Mouse (Mus musculus) bone marrow, adult 2 months (tissue): ENCODE results near the gene Stbd1. TPM values are rescaled to one million over a fixed set of nuclear protein-coding genes. Genes with fewer than 3 reads are reported as not detected.

ENCODE experiments used
- H3K27ac ChIP-seq: fragments of 200-500 bp; 2 replicates; pipeline ENCODE4 v1.5.1; 2012; ENCODE audit warnings: low read depth, mild to moderate bottlenecking, control low read depth, inconsistent platforms, low read length; ENCODE audit not compliant: control insufficient read depth, poor library complexity, insufficient read depth
- H3K4me1 ChIP-seq: fragments of 200-500 bp; 2 replicates; pipeline ENCODE4 v1.6.1; 2011; ENCODE audit warnings: low read length; ENCODE audit not compliant: control insufficient read depth, insufficient read depth
- H3K4me3 ChIP-seq: fragments of 200-500 bp; replicated peaks from 2 replicates; pipeline ENCODE3; 2011; ENCODE audit warnings: mild to moderate bottlenecking, low read depth, low read length, control low read depth; ENCODE audit not compliant: control insufficient read depth
- CTCF ChIP-seq: fragments of 200-500 bp; IDR thresholded peaks from 2 replicates; pipeline ENCODE4 v1.5.1; 2011; ENCODE audit warnings: low read length, control low read depth; ENCODE audit not compliant: control insufficient read depth, insufficient read depth
- POLR2A ChIP-seq: fragments of 200-500 bp; IDR thresholded peaks from 2 replicates; pipeline ENCODE4 v1.6.1; 2011; ENCODE audit warnings: low read depth, mild to moderate bottlenecking, control low read depth, low read length, borderline replicate concordance; ENCODE audit not compliant: control insufficient read depth
- WGBS: fragments of 180-500 bp; shearing (Covaris S2); methylation state at CpG from one replicate; pipeline ENCODE4 v1.1.7; 2018; 5-methylcytosine and 5-hydroxymethylcytosine counted together
- polyA plus RNA-seq: library from polyadenylated mRNA; stranded (reverse); fragments of >200 nt; gene quantifications from 2 replicates; pipeline ENCODE4 v1.2.4, GENCODE M21; 2011; ENCODE audit warnings: low replicate concordance; ENCODE audit not compliant: missing spikeins, insufficient read depth, insufficient read length

Gene Stbd1
- polyA plus RNA-seq, 1 experiment, result 2.0 TPM

GRCm38 (mm10) chr5:92612756-92613155, 9.9 kb downstream of the Stbd1 start:
- Histone ChIP-seq H3K27ac (no peak overlapping the region), H3K4me3 (no peak overlapping the region), H3K4me1 (no peaks in the 10 kb centered on the region)
- no peak for TF ChIP-seq CTCF
- 85% methylated on average over 4 of the region's 4 CpGs for WGBS

- TF ChIP-seq POLR2A, result no peak
- no peak for TF ChIP-seq CTCF
- Histone ChIP-seq H3K4me3 (no peak overlapping the region), H3K27ac (no peak overlapping the region), H3K4me1 (no peaks in the 10 kb centered on the region)
- 83% methylated on average over 5 of the region's 5 CpGs for WGBS
These were observed 19.0 kb downstream of the Stbd1 start for GRCm38 (mm10) chr5:92621883-92622282.

- TF ChIP-seq CTCF (no peak), POLR2A (no peak)
- no peak overlapping the region for H3K4me3 ChIP-seq
- H3K4me1 ChIP-seq, result no peaks in the 10 kb centered on the region
- H3K27ac ChIP-seq, result no peak overlapping the region
- 66% methylated on average over 7 of the region's 7 CpGs for WGBS
These were observed 25.1 kb downstream of the Stbd1 start for GRCm38 (mm10) chr5:92627896-92628295.

GRCm38 (mm10) chr5:92633526-92633925, 30.7 kb downstream of the Stbd1 start:
- TF ChIP-seq CTCF, result no peak
- no peak for TF ChIP-seq POLR2A
- H3K4me1 ChIP-seq, result no peaks in the 10 kb centered on the region
- no peak overlapping the region for H3K4me3 ChIP-seq
- whole genome bisulfite sequencing, result 69% methylated on average over 4 of the region's 4 CpGs
- no peak overlapping the region for H3K27ac ChIP-seq

GRCm38 (mm10) chr5:92634916-92635315, 32.1 kb downstream of the Stbd1 start:
- Histone ChIP-seq H3K4me1 (no peaks in the 10 kb centered on the region), H3K4me3 (no peak overlapping the region), H3K27ac (no peak overlapping the region)
- TF ChIP-seq POLR2A (no peak), CTCF (no peak)
- 78% methylated on average over 3 of the region's 3 CpGs for WGBS

GRCm38 (mm10) chr5:92635891-92636290, 33.0 kb downstream of the Stbd1 start:
- TF ChIP-seq CTCF (no peak), POLR2A (no peak)
- Histone ChIP-seq H3K4me3 (no peak overlapping the region), H3K27ac (no peak overlapping the region), H3K4me1 (no peaks in the 10 kb centered on the region)
- WGBS, result 82% methylated on average over 5 of the region's 5 CpGs

- Histone ChIP-seq H3K4me3 (no peak overlapping the region), H3K27ac (no peak overlapping the region), H3K4me1 (no peaks in the 10 kb centered on the region)
- WGBS, result 77% methylated on average over 3 of the region's 3 CpGs
- TF ChIP-seq POLR2A (no peak), CTCF (no peak)
These were observed 38.0 kb downstream of the Stbd1 start for GRCm38 (mm10) chr5:92640861-92641260.

Other genes starting within 250 kb of the Stbd1 start
- gene Nup54, start 167.8 kb upstream of the Stbd1 start, polyA plus RNA-seq, result 7.8 and 19.4 TPM in 2 replicates
- 6.8 and 16.7 TPM in 2 replicates for gene Scarb2, start 96.2 kb upstream of the Stbd1 start, polyA plus RNA-seq
- gene Fam47e, start 48.0 kb upstream of the Stbd1 start, polyA plus RNA-seq, result not detected in 2 replicates
- 0.27 TPM in 1 of 2 replicates, not detected in the other for gene Ccdc158, start 72.2 kb downstream of the Stbd1 start, polyA plus RNA-seq
- gene Shroom3, start 80.4 kb downstream of the Stbd1 start, polyA plus RNA-seq, result 0.95 and 1.3 TPM in 2 replicates